Mouse (Mus musculus): ENCODE measurements around the gene Zfp473. TPM values are rescaled to one million over a fixed set of nuclear protein-coding genes. Genes with fewer than 3 reads are reported as not detected.

The Zfp473 gene
- total and polyA plus RNA-seq, 2 experiments from 2014 or later = 0.51 to 1.1 TPM

DNA sequence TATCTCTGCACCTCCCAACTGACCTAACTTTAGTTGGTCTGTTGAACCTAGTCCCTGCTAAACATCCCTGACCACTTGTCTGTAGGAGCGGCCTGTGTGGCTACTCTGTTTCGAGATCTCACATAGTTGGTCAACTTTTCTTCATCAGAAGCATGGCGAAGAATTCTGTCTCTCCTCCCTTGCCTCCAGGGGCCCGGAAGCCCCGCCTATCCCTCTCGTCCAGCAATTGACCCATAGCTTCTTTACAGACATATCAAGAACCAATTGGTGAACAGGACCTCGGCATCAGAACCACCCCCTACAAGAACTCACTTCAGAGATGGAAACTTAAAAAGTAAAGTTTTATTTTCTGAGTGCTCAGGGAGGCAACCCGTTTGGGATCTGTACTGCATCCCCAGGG lies 47.9 kb downstream of the Zfp473 start:
- Histone ChIP-seq H3K27me3 (ENCODE audit: insufficient read depth, low read length) (0 out of 2 replicates have a peak, but pooled peaks cover 5% of the 10 kb centered on the region), H3K9me3 (ENCODE audit: low read length) (no peaks in the 10 kb centered on the region), H3K4me2 (ENCODE audit: low read depth, low read length, poor library complexity, severe bottlenecking) (no peak overlapping the region), H3K36me3 (ENCODE audit: insufficient read depth, low read length) (no peaks in the 10 kb centered on the region), H3K4me1 (ENCODE audit: insufficient read depth, low read length) (no peaks in the 10 kb centered on the region), H3K9ac (replicated peaks; ENCODE audit: low read length, poor library complexity, severe bottlenecking) (no peak overlapping the region), H3K27ac (ENCODE audit: low read depth, low read length) (no peak overlapping the region), H3K4me3 (ENCODE audit: low read depth, low read length) (no peak overlapping the region)
- WGBS = 84% methylated on average over 8 of the region's 8 CpGs
- no peak for TF ChIP-seq CTCF (IDR thresholded peaks at IDR 0.05)
- DNase-seq (ENCODE audit: low spot score) (no peak), ATAC-seq (ENCODE audit: low FRiP score) (no peak)

DNA sequence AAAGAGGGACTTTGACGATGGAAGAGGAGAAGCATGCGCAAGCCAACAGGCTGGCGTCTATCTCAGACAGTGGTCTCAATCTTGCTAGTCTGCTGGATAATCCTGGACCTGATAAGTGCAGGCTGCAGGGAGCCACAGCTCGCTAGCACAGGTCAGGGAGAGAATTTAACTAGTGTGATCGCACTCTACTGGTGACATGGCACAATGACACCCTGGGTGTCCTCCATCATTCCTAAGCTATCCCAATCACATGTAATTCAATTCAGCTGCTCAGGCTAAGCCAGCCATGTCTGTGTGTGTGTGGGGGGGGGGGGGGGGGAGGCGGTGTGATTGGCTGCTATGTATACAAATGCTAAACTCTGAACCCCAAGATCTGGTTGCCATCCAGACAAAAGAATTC lies 48.9 kb downstream of the Zfp473 start:
- Histone ChIP-seq H3K27me3 (ENCODE audit: insufficient read depth, low read length) (0 out of 2 replicates have a peak, but pooled peaks cover 5% of the 10 kb centered on the region), H3K4me3 (ENCODE audit: low read depth, low read length) (no peak overlapping the region), H3K9ac (replicated peaks; ENCODE audit: low read length, poor library complexity, severe bottlenecking) (no peak overlapping the region), H3K27ac (ENCODE audit: low read depth, low read length) (no peak overlapping the region), H3K4me2 (ENCODE audit: low read depth, low read length, poor library complexity, severe bottlenecking) (no peak overlapping the region), H3K9me3 (ENCODE audit: low read length) (no peaks in the 10 kb centered on the region), H3K36me3 (ENCODE audit: insufficient read depth, low read length) (no peaks in the 10 kb centered on the region), H3K4me1 (ENCODE audit: insufficient read depth, low read length) (no peaks in the 10 kb centered on the region)
- peak; percentile 60 for ATAC-seq (ENCODE audit: low FRiP score)
- peak; percentile 61 for DNase-seq (ENCODE audit: low spot score)
- 8% methylated on average over 6 of the region's 6 CpGs for WGBS
- TF ChIP-seq CTCF (IDR thresholded peaks at IDR 0.05) = peak; percentile 73

DNA sequence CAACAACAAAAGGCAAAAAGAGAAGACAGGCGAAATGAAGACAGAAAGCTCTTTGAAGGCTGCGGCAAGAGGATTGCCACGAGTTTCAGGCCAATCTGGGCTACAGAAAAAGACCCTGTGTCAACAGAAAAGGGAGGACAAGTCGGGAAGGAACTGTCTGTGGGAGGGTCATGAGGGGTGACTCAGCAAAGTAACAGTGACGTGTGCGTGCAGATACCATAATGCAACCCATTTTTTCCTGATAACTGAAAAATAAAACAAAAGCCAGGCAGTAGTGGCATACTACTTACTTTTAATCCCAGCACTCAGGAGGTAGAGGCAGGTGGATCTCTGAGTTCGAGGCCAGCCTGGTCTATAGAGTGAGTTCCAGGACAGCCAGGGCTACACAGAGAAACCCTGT lies 52.9 kb downstream of the Zfp473 start:
- H3K4me1 ChIP-seq (ENCODE audit: insufficient read depth, low read length) = no peaks in the 10 kb centered on the region
- no peak overlapping the region for H3K27ac ChIP-seq (ENCODE audit: low read depth, low read length)
- H3K27me3 ChIP-seq (ENCODE audit: insufficient read depth, low read length) = 0 out of 2 replicates have a peak, but pooled peaks cover 5% of the 10 kb centered on the region
- H3K9ac ChIP-seq (replicated peaks; ENCODE audit: low read length, poor library complexity, severe bottlenecking) = no peak overlapping the region
- 60% methylated on average over 7 of the region's 7 CpGs for WGBS
- ATAC-seq (ENCODE audit: low FRiP score) (no peak), DNase-seq (ENCODE audit: low spot score) (no peak)
- no peak overlapping the region for H3K4me2 ChIP-seq (ENCODE audit: low read depth, low read length, poor library complexity, severe bottlenecking)
- no peak for TF ChIP-seq CTCF (IDR thresholded peaks at IDR 0.05)
- H3K4me3 ChIP-seq (ENCODE audit: low read depth, low read length) = no peak overlapping the region
- H3K36me3 ChIP-seq (ENCODE audit: insufficient read depth, low read length) = no peaks in the 10 kb centered on the region
- no peaks in the 10 kb centered on the region for H3K9me3 ChIP-seq (ENCODE audit: low read length)

DNA sequence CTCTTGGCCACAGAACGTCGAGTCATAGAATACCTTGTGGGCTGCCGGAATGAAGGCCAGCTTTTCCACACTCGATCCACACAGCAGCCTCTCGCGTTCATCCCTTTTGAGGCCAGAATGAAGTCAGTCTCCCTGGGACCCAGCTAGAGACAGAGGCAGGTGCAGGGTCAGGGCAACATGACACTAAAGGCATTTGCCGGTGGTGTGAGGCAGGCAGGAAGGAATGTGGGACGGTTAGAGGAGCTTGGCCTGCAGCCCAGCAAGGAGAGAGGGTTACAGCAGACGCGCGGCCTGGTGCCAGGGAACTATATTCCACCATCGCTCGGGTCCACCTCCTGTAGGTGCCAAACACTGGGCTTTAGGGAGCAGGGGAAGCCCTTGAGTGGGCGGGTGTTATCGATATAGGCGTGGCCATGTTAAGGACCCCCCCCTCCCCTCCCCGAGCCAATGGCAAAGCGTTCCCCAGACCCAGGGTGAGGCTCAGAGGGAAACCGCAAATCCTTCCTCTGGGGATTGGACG lies 53.6 kb downstream of the Zfp473 start:
- Histone ChIP-seq H3K27ac (ENCODE audit: low read depth, low read length) (no peak overlapping the region), H3K4me2 (ENCODE audit: low read depth, low read length, poor library complexity, severe bottlenecking) (no peak overlapping the region), H3K36me3 (ENCODE audit: insufficient read depth, low read length) (no peaks in the 10 kb centered on the region), H3K9ac (replicated peaks; ENCODE audit: low read length, poor library complexity, severe bottlenecking) (no peak overlapping the region), H3K27me3 (ENCODE audit: insufficient read depth, low read length) (0 out of 2 replicates have a peak, but pooled peaks cover 5% of the 10 kb centered on the region), H3K9me3 (ENCODE audit: low read length) (no peaks in the 10 kb centered on the region), H3K4me1 (ENCODE audit: insufficient read depth, low read length) (no peaks in the 10 kb centered on the region), H3K4me3 (ENCODE audit: low read depth, low read length) (no peak overlapping the region)
- TF ChIP-seq CTCF (IDR thresholded peaks at IDR 0.05) = no peak
- peak; percentile 14 for DNase-seq (ENCODE audit: low spot score)
- WGBS = 18% methylated on average over 20 of the region's 20 CpGs
- ATAC-seq (ENCODE audit: low FRiP score) = no peak

DNA sequence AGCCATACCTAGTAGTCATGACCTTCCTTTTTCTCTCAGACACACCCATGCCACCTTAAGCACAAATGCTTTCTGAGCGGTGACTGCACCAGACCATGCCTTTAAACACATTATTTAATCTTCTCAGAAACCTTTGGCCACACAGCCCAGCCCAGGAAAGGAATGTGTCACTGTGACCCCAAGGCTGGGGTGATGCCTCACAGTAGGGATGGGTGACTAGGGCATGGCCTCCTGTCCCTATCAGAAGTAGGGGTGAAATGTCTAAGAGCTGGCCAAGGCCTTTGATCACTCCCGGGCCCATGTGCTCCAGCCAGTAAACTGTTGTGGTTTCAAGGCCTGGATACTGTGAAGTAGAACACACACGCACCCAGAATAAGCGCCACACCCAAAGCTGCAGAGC lies 55.6 kb downstream of the Zfp473 start:
- H3K4me2 ChIP-seq (ENCODE audit: low read depth, low read length, poor library complexity, severe bottlenecking) = no peak overlapping the region
- H3K36me3 ChIP-seq (ENCODE audit: insufficient read depth, low read length) = no peaks in the 10 kb centered on the region
- H3K27ac ChIP-seq (ENCODE audit: low read depth, low read length) = no peak overlapping the region
- 90% methylated on average over 4 of the region's 4 CpGs for WGBS
- 0 out of 2 replicates have a peak, but pooled peaks cover 5% of the 10 kb centered on the region for H3K27me3 ChIP-seq (ENCODE audit: insufficient read depth, low read length)
- no peak for TF ChIP-seq CTCF (IDR thresholded peaks at IDR 0.05)
- H3K4me1 ChIP-seq (ENCODE audit: insufficient read depth, low read length) = no peaks in the 10 kb centered on the region
- no peak overlapping the region for H3K4me3 ChIP-seq (ENCODE audit: low read depth, low read length)
- H3K9ac ChIP-seq (replicated peaks; ENCODE audit: low read length, poor library complexity, severe bottlenecking) = no peak overlapping the region
- ATAC-seq (ENCODE audit: low FRiP score) (no peak), DNase-seq (ENCODE audit: low spot score) (no peak)
- H3K9me3 ChIP-seq (ENCODE audit: low read length) = no peaks in the 10 kb centered on the region

DNA sequence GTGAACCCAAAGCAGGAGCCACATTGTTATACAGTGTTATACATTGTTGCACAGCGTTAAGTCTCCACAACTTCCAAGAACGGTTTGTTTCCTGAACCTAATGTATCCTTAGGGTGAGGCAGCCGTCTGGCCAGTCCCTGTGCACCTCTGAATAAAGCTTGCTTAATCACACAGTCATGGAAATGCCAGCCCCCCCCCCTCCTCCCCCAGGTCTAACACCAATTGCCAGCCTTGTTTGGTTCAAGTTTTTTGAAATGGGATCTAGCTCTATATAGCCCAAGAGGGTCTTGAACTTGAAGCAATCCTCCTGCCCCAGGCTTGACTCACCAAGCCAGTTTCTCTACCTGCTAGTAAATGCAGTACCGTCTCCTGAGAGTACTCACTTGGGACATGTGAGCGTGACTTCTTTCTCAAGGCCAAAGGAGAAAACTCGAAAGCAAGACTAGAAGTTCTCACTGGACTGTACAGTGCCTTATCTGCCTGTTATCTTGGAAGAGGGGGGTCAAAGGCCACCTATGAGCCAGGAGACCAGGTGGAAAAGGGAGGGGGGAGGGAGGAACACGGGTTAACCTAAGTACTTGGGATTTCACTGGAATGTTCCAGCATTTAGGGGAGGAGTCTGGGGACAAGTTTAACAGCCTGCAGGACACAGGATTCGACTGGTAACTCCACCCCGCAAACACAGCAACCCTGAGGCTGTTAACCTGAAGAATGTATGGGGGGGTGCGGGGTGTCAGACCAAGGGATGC lies 57.2 kb downstream of the Zfp473 start:
- no peak for TF ChIP-seq CTCF (IDR thresholded peaks at IDR 0.05)
- no peak overlapping the region for H3K4me2 ChIP-seq (ENCODE audit: low read depth, low read length, poor library complexity, severe bottlenecking)
- H3K4me1 ChIP-seq (ENCODE audit: insufficient read depth, low read length) = no peaks in the 10 kb centered on the region
- 0 out of 2 replicates have a peak, but pooled peaks cover 3% of the 10 kb centered on the region for H3K27me3 ChIP-seq (ENCODE audit: insufficient read depth, low read length)
- no peak overlapping the region for H3K4me3 ChIP-seq (ENCODE audit: low read depth, low read length)
- no peak overlapping the region for H3K9ac ChIP-seq (replicated peaks; ENCODE audit: low read length, poor library complexity, severe bottlenecking)
- no peaks in the 10 kb centered on the region for H3K9me3 ChIP-seq (ENCODE audit: low read length)
- no peak overlapping the region for H3K27ac ChIP-seq (ENCODE audit: low read depth, low read length)
- no peaks in the 10 kb centered on the region for H3K36me3 ChIP-seq (ENCODE audit: insufficient read depth, low read length)
- no peak for ATAC-seq (ENCODE audit: low FRiP score)
- WGBS = 75% methylated on average over 10 of the region's 10 CpGs
- no peak for DNase-seq (ENCODE audit: low spot score)

All from midbrain, postnatal 0 days (tissue).